ENCODE assay signal across 16 mouse cellular contexts in the genomic region with DNA sequence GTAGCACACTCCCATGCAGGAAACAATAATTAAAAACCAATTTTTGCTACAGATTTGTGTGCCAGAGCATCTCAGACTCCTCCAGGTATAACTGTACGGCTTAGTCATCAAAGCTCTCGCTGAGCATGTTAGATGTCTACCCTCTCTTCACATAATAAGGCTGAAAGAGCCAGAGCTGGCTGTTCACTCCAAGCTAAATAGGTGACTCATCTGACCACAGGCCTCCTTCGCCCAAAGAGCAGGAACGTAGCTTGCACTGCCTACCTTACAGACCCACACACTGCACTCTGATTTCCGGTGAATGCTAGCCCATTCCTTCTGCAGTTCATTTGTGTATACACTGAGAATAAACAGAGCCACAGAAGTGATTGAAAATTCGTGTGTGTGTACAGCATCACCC. TPM values are rescaled to one million over a fixed set of nuclear protein-coding genes. Genes with fewer than 3 reads are reported as not detected.
"Had no signal": no experiment of that assay in that cellular context is flagged by ENCODE, and none has a peak within 500 bp of the region (broad histone marks: within the 10 kb centered on the region; RNA-seq: fewer than 3 reads in every experiment).

No protein-coding gene starts in this region.

- ATAC-seq: liver, embryonic 12.5 days; midbrain, embryonic 16.5 days had no signal

- H3K27me3 ChIP-seq: limb, embryonic 15.5 days; liver, embryonic 12.5 days; megakaryocyte, embryonic 14.5 days; neural tube, embryonic 15.5 days had no signal

- H3K27ac ChIP-seq: kidney, postnatal 0 days; left cerebral cortex, adult 2 months; limb, embryonic 15.5 days; liver, embryonic 12.5 days; lung, embryonic 15.5 days; macrophage; neural tube, embryonic 15.5 days had no signal

- H3K9ac ChIP-seq: limb, embryonic 15.5 days; liver, embryonic 12.5 days; lung, embryonic 15.5 days; neural tube, embryonic 15.5 days had no signal

- H3K4me1 ChIP-seq: limb, embryonic 15.5 days; liver, embryonic 12.5 days; megakaryocyte, embryonic 14.5 days; neural tube, embryonic 15.5 days had no signal

- H3K4me3 ChIP-seq: left cerebral cortex, adult 2 months; limb, embryonic 15.5 days; liver, embryonic 12.5 days; lung, embryonic 15.5 days; megakaryocyte, embryonic 14.5 days; neural tube, embryonic 15.5 days had no signal

- H3K36me3 ChIP-seq: liver, embryonic 12.5 days; lung, embryonic 15.5 days; neural tube, embryonic 15.5 days had no signal

- H3K4me2 ChIP-seq: limb, embryonic 15.5 days; liver, embryonic 12.5 days; lung, embryonic 15.5 days; midbrain, embryonic 11.5 days; neural tube, embryonic 15.5 days had no signal

- H3K9me3 ChIP-seq: limb, embryonic 15.5 days; liver, embryonic 12.5 days; lung, embryonic 15.5 days; megakaryocyte, embryonic 14.5 days; neural tube, embryonic 15.5 days had no signal

- DNase-seq: kidney, adult 11 months; kidney, adult 9 months; kidney, postnatal 36 days; lung, postnatal 14 days; spleen, adult 18-20 months; thymus, postnatal 4 days had no signal

RNA-seq across cellular contexts. Expression of a gene that starts 31.6 kb away (rescaled TPM):
- polyA plus RNA-seq: macrophage had no signal
